Mouse (Mus musculus): Measurements from ENCODE around the gene Eps8l1. TPM values are rescaled to one million over a fixed set of nuclear protein-coding genes. Genes with fewer than 3 reads are reported as not detected.

The Eps8l1 gene
- polyA plus RNA-seq, 1 experiment from 2014 or later: 0.97 TPM

DNA sequence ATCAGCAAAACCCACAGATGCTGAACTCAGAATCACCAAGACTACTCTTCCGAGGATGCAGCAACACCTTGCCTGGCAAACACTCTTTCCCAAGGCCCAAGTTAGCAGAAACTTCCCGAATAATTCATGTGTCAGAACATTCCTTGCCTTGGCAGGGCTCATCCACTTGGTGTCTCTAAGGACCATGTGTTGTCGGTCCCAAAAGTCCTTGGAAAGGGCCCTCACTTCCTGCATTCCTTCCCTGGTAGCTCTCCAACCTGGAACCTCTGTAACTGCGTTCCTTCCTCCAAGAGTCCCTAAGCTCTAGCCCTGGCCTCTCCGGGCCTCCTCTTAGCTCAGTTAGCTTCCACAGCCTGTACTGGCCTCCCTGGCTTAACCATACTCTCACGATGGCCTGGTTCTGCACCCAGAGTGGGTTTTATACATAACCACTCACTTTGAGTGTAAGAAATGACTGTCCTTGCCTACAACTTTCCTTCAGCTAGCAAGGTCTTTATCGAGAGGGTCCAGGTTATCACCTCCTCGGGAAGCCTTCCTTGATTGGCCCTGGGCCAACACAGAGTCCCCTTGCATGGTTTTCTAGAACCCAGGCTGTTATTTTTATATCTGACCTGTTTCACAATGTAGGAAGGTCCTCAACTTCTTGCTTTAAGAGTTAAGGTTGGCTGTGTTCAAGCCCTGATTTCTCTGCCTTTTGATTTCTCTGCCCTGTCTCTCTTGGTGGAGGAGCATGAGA is 51.2 kb downstream of the Eps8l1 start:
- Histone ChIP-seq H3K36me3 (replicated peaks; ENCODE audit: insufficient read depth, low read length) (no peaks in the 10 kb centered on the region), H3K27ac (ENCODE audit: low read depth) (no peak overlapping the region), H3K4me1 (ENCODE audit: insufficient read depth) (peaks cover 18% of the 10 kb centered on the region), H3K9ac (replicated peaks) (no peak overlapping the region; the same call in 1 of the 2 replicates), H3K9me3 (ENCODE audit: low read length) (no peaks in the 10 kb centered on the region), H3K4me2 (ENCODE audit: low read depth, low read length) (no peak overlapping the region), H3K4me3 (ENCODE audit: low read depth, low read length) (no peak overlapping the region), H3K27me3 (ENCODE audit: insufficient read depth, low read length) (no peaks in the 10 kb centered on the region)
- no peak for DNase-seq
- no peak for ATAC-seq
- TF ChIP-seq CTCF (IDR thresholded peaks at IDR 0.05; ENCODE audit: low read depth) (no peak), EP300 (IDR thresholded peaks at IDR 0.05; ENCODE audit: low read depth) (no peak)
- WGBS (ENCODE audit: insufficient replicate concordance): 68% methylated on average over 8 of the region's 8 CpGs

DNA sequence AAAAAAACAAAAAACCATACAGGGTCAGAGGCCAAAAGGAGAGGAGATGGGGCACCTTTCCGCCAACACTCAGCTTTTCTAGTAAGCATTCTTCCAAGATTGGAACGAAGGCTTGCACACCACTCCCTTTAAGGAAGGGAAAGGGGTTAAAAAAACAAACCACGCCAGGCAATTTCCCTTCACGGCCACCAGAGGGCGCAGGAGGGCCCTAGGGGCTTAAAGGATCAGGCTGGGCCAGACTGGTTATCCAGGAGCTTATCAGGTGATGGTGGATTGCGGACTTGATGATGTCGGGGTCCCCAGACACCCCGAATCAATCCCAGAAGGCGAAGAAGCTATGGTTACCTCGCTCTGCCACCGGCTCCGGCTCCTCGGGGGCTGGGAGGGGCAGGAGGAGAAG is 52.8 kb downstream of the Eps8l1 start:
- H3K4me1 ChIP-seq (ENCODE audit: insufficient read depth): peaks cover 15% of the 10 kb centered on the region
- H3K4me2 ChIP-seq (ENCODE audit: low read depth, low read length): no peak overlapping the region
- WGBS (ENCODE audit: insufficient replicate concordance): 21% methylated on average over 13 of the region's 13 CpGs
- H3K9me3 ChIP-seq (ENCODE audit: low read length): no peaks in the 10 kb centered on the region
- TF ChIP-seq EP300 (IDR thresholded peaks at IDR 0.05; ENCODE audit: low read depth) (no peak), CTCF (IDR thresholded peaks at IDR 0.05; ENCODE audit: low read depth) (peak; percentile 96)
- no peak overlapping the region for H3K4me3 ChIP-seq (ENCODE audit: low read depth, low read length)
- no peak overlapping the region for H3K27ac ChIP-seq (ENCODE audit: low read depth)
- DNase-seq (peak; percentile 69), ATAC-seq (peak; percentile 33; the same call in 1 of the 2 replicates)
- H3K36me3 ChIP-seq (replicated peaks; ENCODE audit: insufficient read depth, low read length): no peaks in the 10 kb centered on the region
- no peaks in the 10 kb centered on the region for H3K27me3 ChIP-seq (ENCODE audit: insufficient read depth, low read length)
- no peak overlapping the region for H3K9ac ChIP-seq (replicated peaks)

DNA sequence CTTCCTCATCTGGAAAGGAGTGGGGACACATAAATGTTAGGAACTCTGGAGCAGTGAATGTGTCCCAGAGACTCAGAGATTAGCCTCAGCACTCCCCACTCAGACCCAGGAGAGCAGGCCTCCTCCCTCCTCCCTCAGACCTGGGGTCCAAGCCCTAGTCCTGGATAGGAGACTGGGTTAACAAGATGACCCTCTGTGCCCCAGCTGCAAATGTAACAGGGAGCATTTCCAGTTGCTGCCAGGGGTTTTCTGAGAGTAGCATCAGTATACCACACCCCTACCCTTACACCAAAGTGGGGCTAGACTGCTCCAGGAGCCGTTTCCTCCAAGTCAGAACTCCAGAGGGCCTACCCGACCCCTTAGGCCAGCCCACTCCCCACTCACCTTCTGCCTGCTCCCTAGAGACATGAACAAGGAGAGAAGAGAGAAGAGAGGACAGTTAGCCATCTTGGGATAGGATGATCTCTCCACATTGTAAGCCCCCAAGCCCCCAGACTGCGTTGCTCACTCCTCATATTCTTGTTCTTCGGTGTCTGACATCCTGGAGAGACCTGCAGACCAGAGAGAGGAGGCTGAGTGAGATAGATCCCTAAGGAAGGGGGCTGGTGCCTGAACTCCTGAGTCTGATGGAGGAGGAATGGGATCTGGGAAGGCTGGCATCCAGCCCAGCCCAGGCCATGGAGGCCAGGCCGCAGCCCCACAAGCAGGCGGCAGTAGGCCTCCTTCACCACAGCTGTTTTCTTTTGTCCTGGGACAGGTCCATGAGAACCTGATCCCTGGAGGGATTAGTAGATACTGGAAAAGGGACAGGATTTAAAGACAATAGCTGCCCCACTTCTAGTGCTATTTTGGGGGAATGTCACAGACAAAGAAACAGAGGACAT is 53.6 kb downstream of the Eps8l1 start:
- no peak for ATAC-seq
- WGBS (ENCODE audit: insufficient replicate concordance): 67% methylated on average over 6 of the region's 6 CpGs

DNA sequence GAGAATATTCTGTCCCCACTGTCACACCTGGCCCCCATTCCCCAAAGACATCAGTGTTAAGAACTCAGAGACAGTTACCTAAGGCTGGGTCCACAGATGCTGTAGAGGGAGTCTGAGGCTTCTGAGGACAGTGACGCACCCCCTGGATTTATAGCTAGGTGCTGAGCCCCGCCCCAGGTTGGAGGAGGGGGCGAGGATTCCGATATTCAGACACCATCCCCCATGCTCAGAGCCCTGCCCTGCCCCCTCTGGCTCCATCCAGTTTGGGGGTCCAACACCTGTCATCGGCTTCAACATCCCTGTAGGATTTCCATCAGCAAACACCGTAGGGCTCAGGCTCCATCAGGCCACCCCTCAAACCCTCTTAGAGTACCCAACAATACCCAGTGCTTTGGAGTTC is 55.4 kb downstream of the Eps8l1 start:
- H3K27ac ChIP-seq (ENCODE audit: low read depth): no peak overlapping the region
- H3K9me3 ChIP-seq (ENCODE audit: low read length): no peaks in the 10 kb centered on the region
- no peaks in the 10 kb centered on the region for H3K36me3 ChIP-seq (replicated peaks; ENCODE audit: insufficient read depth, low read length)
- peaks cover 1% of the 10 kb centered on the region; the same call in 1 of the 2 replicates for H3K4me1 ChIP-seq (ENCODE audit: insufficient read depth)
- H3K4me2 ChIP-seq (ENCODE audit: low read depth, low read length): no peak overlapping the region
- peaks cover 7% of the 10 kb centered on the region; the same call in 1 of the 2 replicates for H3K27me3 ChIP-seq (ENCODE audit: insufficient read depth, low read length)
- DNase-seq (no peak), ATAC-seq (no peak)
- 64% methylated on average over 6 of the region's 6 CpGs for WGBS (ENCODE audit: insufficient replicate concordance)
- H3K4me3 ChIP-seq (ENCODE audit: low read depth, low read length): no peak overlapping the region
- no peak overlapping the region for H3K9ac ChIP-seq (replicated peaks)
- TF ChIP-seq EP300 (IDR thresholded peaks at IDR 0.05; ENCODE audit: low read depth) (no peak), CTCF (IDR thresholded peaks at IDR 0.05; ENCODE audit: low read depth) (no peak)

More for the DNA sequence above, 53.6 kb downstream of the Eps8l1 start:
- TF ChIP-seq CTCF (IDR thresholded peaks at IDR 0.05; ENCODE audit: low read depth): no peak
- no peak for TF ChIP-seq EP300 (IDR thresholded peaks at IDR 0.05; ENCODE audit: low read depth)
- Histone ChIP-seq H3K9me3 (ENCODE audit: low read length) (no peaks in the 10 kb centered on the region), H3K27me3 (ENCODE audit: insufficient read depth, low read length) (no peaks in the 10 kb centered on the region), H3K36me3 (replicated peaks; ENCODE audit: insufficient read depth, low read length) (no peaks in the 10 kb centered on the region), H3K9ac (replicated peaks) (no peak overlapping the region), H3K4me3 (ENCODE audit: low read depth, low read length) (no peak overlapping the region), H3K4me1 (ENCODE audit: insufficient read depth) (peaks cover 7% of the 10 kb centered on the region), H3K4me2 (ENCODE audit: low read depth, low read length) (no peak overlapping the region), H3K27ac (ENCODE audit: low read depth) (no peak overlapping the region)
- no peak for DNase-seq

DNA sequence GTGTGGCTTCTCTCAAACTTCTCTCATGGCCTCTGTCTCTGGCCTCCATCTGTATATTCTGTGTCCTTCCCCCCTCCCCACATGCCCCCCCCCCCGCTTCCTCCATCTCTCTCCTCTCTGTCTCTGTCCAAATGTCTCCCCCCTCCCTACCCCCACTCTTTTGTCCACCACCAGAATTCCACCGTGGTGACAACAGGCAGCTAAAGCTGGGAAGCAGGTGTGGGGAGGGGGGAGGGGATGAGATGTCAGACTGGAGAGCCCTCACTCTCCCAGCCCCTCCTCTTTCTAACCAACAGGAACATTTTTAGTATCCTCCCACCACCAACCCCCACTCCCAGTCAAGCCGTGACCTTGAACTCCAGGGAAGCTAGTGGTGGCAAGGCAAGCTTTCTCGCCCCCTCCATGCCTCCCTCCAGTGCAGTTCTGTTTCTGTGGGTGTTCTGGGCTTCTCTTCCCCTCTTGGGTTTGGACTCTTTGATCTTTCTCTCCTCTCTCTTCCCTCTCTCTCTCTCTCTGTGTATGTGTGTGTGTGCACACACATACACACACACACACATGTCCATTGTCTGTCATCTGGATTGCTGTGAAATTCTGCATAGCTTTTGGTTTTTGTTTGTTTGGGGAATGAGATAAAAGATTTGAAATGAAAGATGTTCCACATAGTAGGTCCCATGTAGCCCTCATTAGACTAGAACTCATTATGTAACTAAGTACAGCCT is 56.0 kb downstream of the Eps8l1 start, which contains the start of gene Tnnt1:
TSS of gene Tnnt1 (minus strand) at position 51 of the 719 bp plus-strand sequence.
- 27% methylated on average over 4 of the region's 4 CpGs for WGBS (ENCODE audit: insufficient replicate concordance)
- no peak for ATAC-seq
- peaks cover 7% of the 10 kb centered on the region; the same call in 1 of the 2 replicates for H3K4me1 ChIP-seq (ENCODE audit: insufficient read depth)
- H3K36me3 ChIP-seq (replicated peaks; ENCODE audit: insufficient read depth, low read length): no peaks in the 10 kb centered on the region
- H3K9ac ChIP-seq (replicated peaks): no peak within 1 kb of the TSS
- no peak within 1 kb of the TSS for H3K4me3 ChIP-seq (ENCODE audit: low read depth, low read length)
- DNase-seq: no peak
- no peak within 1 kb of the TSS for H3K4me2 ChIP-seq (ENCODE audit: low read depth, low read length)
- peaks cover 12% of the 10 kb centered on the region for H3K27me3 ChIP-seq (ENCODE audit: insufficient read depth, low read length)
- no peaks in the 10 kb centered on the region for H3K9me3 ChIP-seq (ENCODE audit: low read length)
- TF ChIP-seq EP300 (IDR thresholded peaks at IDR 0.05; ENCODE audit: low read depth) (no peak), CTCF (IDR thresholded peaks at IDR 0.05; ENCODE audit: low read depth) (no peak)
- H3K27ac ChIP-seq (ENCODE audit: low read depth): no peak within 1 kb of the TSS

Measured in liver, postnatal 0 days (tissue).